Mouse (Mus musculus) left cerebral cortex, postnatal 4 days (tissue): Measurements from ENCODE around the gene H2-Eb1. TPM values are rescaled to one million over a fixed set of nuclear protein-coding genes. Genes with fewer than 3 reads are reported as not detected.

Experiments
- DNase-seq: peaks from one replicate; pipeline ENCODE4 v3.0.0-alpha.2; 2022
- intact Hi-C: fragments of 180-260 bp; cut with DNase I; formaldehyde crosslinking; loops from one replicate; pipeline ENCODE4 v1.15.1; 2025
- total RNA-seq, 2 experiments: library from RNA; stranded (reverse); gene quantifications; 2 replicates each; pipeline ENCODE4 v1.2.3; 2021

H2-Eb1 gene
- 1 to 10 TPM in 1 of 2 experiments, under 1 TPM in 1; 0.48 to 2.3 TPM for total RNA-seq

GRCm38 (mm10) chr17:34305380-34306030 is at the start of gene H2-Eb1:
TSS of gene H2-Eb1 (plus strand) at chr17:34305867.
- DNase-seq = peak; percentile 77
- intact Hi-C loops = loop anchor here (5.0 kb wide), 1 partner anchor 53 kb away; no protein-coding TSS in a partner anchor

GRCm38 (mm10) chr17:34256501-34256900 is 49.2 kb upstream of the H2-Eb1 start:
- intact Hi-C loops = no loop called here

GRCm38 (mm10) chr17:34257594-34258375 is 47.9 kb upstream of the H2-Eb1 start, which contains the start of gene H2-Ab1:
TSS of gene H2-Ab1 (plus strand) at chr17:34257689.
- DNase-seq = peak; percentile 60
- intact Hi-C loops = no loop called here

More at GRCm38 (mm10) chr17:34256501-34256900, 49.2 kb upstream of the H2-Eb1 start:
- DNase-seq = no peak

- intact Hi-C loops = loop anchor here (5.0 kb wide), 1 partner anchor 52 kb away; no protein-coding TSS in a partner anchor
- no peak for DNase-seq
These were observed 45.1 kb upstream of the H2-Eb1 start for GRCm38 (mm10) chr17:34260551-34260950.

- intact Hi-C loops = loop anchor here (5.0 kb wide), 1 partner anchor 51 kb away; no protein-coding TSS in a partner anchor
- DNase-seq = peak; percentile 78
These were observed 44.2 kb upstream of the H2-Eb1 start for GRCm38 (mm10) chr17:34261502-34261901.

- peak; percentile 50 for DNase-seq
- intact Hi-C loops = loop anchor here (5.0 kb wide), 1 partner anchor 49 kb away; no protein-coding TSS in a partner anchor
These were observed 42.6 kb upstream of the H2-Eb1 start for GRCm38 (mm10) chr17:34263068-34263467.

- intact Hi-C loops = loop anchor here (5.0 kb wide), 1 partner anchor 48 kb away; no protein-coding TSS in a partner anchor
- no peak for DNase-seq
These were observed 41.8 kb upstream of the H2-Eb1 start for GRCm38 (mm10) chr17:34263811-34264371.

- no peak for DNase-seq
- intact Hi-C loops = loop anchor here (5.0 kb wide), 1 partner anchor 48 kb away; no protein-coding TSS in a partner anchor
These were observed 41.0 kb upstream of the H2-Eb1 start for GRCm38 (mm10) chr17:34264452-34265351.

GRCm38 (mm10) chr17:34268262-34268661 is 37.4 kb upstream of the H2-Eb1 start:
- DNase-seq = no peak
- intact Hi-C loops = no loop called here

GRCm38 (mm10) chr17:34268748-34269147 is 36.9 kb upstream of the H2-Eb1 start:
- DNase-seq = no peak
- intact Hi-C loops = no loop called here

- intact Hi-C loops = no loop called here
- no peak for DNase-seq
These were observed 35.9 kb upstream of the H2-Eb1 start for GRCm38 (mm10) chr17:34269817-34270216.

- intact Hi-C loops = no loop called here
- DNase-seq = no peak
These were observed 35.4 kb upstream of the H2-Eb1 start for GRCm38 (mm10) chr17:34270230-34270629.

GRCm38 (mm10) chr17:34270940-34271339 is 34.7 kb upstream of the H2-Eb1 start:
- no peak for DNase-seq
- intact Hi-C loops = no loop called here

GRCm38 (mm10) chr17:34272102-34272501 is 33.6 kb upstream of the H2-Eb1 start:
- no peak for DNase-seq
- intact Hi-C loops = no loop called here

GRCm38 (mm10) chr17:34280499-34281038 is 25.1 kb upstream of the H2-Eb1 start:
- no peak for DNase-seq
- intact Hi-C loops = no loop called here

GRCm38 (mm10) chr17:34281836-34282235 is 23.8 kb upstream of the H2-Eb1 start:
- intact Hi-C loops = no loop called here
- no peak for DNase-seq

- intact Hi-C loops = no loop called here
- no peak for DNase-seq
These were observed 20.3 kb upstream of the H2-Eb1 start for GRCm38 (mm10) chr17:34285371-34285770.

- intact Hi-C loops = no loop called here
- no peak for DNase-seq
These were observed 19.8 kb upstream of the H2-Eb1 start for GRCm38 (mm10) chr17:34285848-34286247.

- no peak for DNase-seq
- intact Hi-C loops = no loop called here
These were observed 19.2 kb upstream of the H2-Eb1 start for GRCm38 (mm10) chr17:34286501-34286900.

- intact Hi-C loops = no loop called here
- no peak for DNase-seq
These were observed 18.7 kb upstream of the H2-Eb1 start for GRCm38 (mm10) chr17:34286999-34287398.
